Mouse (Mus musculus) forebrain, embryonic 10.5 days (tissue): ENCODE measurements at regions not wholly inside any gene's neighbourhood (a gene's known extent, or its start where the extent isn't known, plus 50 kb on each side); places are given as distances from the start of the nearest gene placed in this dataset.
A peak's percentile ranks its signal among the peaks of the same experiment; 100 is the strongest.
"Not testable (repeated sequence)": the region's sequence is repeated elsewhere in the genome, so short reads cannot be mapped to it uniquely, and the experiment has no call there.

ENCODE experiments used
- DNase-seq: peaks from one replicate; pipeline ENCODE4 v3.0.0-alpha.2; 2017; ENCODE audit warnings: low spot score; ENCODE audit errors: extremely low spot score
- H3K27ac ChIP-seq: fragments of 300-500 bp; sonication (generic); 2 replicates; pipeline ENCODE4 v1.5.1; 2016; ENCODE audit warnings: mild to moderate bottlenecking
- H3K27me3 ChIP-seq: fragments of 300-500 bp; sonication (generic); 2 replicates; pipeline ENCODE4 v1.6.1; 2016; ENCODE audit warnings: mild to moderate bottlenecking; ENCODE audit not compliant: poor library complexity, severe bottlenecking
- H3K36me3 ChIP-seq: fragments of 300-500 bp; sonication (generic); replicated peaks from 2 replicates; pipeline ENCODE4 v1.6.1; 2016; ENCODE audit warnings: mild to moderate bottlenecking, moderate library complexity
- H3K4me1 ChIP-seq: fragments of 300-500 bp; sonication (generic); 2 replicates; pipeline ENCODE4 v1.6.1; 2016
- H3K4me3 ChIP-seq: fragments of 300-500 bp; sonication (generic); 2 replicates; pipeline ENCODE4 v1.5.1; 2016; ENCODE audit warnings: mild to moderate bottlenecking, moderate library complexity
- H3K9me3 ChIP-seq: fragments of 300-500 bp; sonication (generic); 2 replicates; pipeline ENCODE4 v1.6.1; 2016; ENCODE audit warnings: mild to moderate bottlenecking, moderate library complexity
- whole genome bisulfite sequencing: fragments of 180-500 bp; shearing (Covaris S2); methylation state at CpG from one replicate; pipeline ENCODE4 v1.1.7; 2016; 5-methylcytosine and 5-hydroxymethylcytosine counted together

DNA sequence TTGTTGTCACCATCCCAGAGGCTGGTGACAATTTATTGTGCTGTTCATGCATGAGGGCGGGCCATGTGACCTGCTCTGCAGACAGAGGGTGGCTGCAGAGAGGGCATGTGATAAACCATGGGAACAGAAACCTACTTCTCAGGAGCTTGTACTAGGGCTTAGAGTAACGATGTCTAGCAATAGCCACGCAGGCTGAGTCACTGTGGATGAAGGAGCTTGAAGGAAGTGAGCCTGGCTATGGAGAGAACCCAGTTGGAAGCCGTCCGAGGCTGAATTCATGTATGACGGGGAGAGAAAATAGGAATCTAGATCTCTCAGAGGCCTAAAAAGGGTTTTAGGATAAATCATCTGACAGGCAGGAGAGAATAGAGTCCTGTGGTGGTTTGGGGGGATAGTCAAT lies 988.0 kb downstream of the 4930447A16Rik start:
- 92% methylated on average over 6 of the region's 6 CpGs for WGBS
- H3K27ac ChIP-seq: no peak overlapping the region
- DNase-seq: no peak
- no peak overlapping the region for H3K4me3 ChIP-seq
- H3K36me3 ChIP-seq: no peaks in the 10 kb centered on the region
- no peaks in the 10 kb centered on the region for H3K4me1 ChIP-seq
- H3K9me3 ChIP-seq: no peaks in the 10 kb centered on the region
- no peaks in the 10 kb centered on the region for H3K27me3 ChIP-seq

DNA sequence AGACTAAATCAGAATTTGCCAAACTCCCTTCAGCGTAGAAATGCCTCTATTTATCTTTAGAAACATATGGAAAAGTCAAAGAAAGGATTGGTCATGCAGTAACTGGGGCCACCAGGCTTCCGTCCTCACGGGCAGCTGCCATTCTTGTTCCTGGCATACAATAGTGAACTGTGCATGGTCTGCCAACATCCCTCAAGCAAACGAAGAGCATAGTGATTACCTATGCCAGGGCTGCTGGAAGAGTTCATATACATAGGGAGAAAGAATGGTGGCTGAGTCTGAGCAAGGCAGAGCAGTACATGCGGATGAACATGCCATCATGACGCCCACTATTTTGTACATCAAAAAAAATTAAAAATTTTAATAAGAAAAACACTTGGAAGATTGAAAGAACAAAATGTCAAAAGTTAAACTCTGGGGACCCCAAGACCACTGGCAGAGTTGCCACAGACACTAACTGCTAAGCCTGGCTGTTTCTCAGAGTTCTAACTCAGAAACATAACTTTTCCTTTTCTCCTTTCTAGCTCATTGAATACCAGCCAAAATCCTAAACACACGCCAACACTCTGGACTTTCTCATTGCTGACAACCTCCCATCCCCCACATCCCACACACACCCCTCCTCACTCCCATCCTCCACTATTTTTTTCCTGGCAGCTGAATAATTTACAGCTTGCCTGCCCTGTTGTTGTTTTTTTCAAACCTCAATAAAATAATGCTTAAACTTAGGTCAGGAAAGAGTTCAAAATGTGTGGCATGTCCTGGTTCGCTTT lies 989.1 kb downstream of the 4930447A16Rik start:
- Histone ChIP-seq H3K36me3 (no peaks in the 10 kb centered on the region), H3K27me3 (no peaks in the 10 kb centered on the region), H3K27ac (no peak overlapping the region), H3K4me3 (no peak overlapping the region), H3K4me1 (peaks cover 3% of the 10 kb centered on the region; the same call in 1 of the 2 replicates), H3K9me3 (no peaks in the 10 kb centered on the region)
- 88% methylated on average over 8 of the region's 8 CpGs for WGBS
- DNase-seq: no peak

DNA sequence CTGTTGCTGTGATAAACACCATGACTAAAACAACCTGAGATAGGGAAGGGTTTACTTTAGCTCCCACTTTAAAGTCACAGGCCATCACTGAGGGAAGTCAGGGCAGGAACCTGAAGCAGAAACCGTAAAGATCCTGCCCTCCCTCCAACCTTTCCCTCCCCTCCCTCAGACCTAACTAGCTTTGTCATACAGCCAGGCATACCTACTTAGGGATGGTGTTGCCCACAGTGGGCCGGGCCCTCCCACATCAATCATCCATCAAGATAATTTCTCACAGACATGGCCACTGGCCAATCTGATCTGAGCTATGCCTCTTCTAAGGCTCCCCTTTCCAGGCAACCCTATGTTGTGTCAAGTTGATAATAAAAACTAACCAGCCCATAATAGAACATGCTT lies 989.7 kb downstream of the 4930447A16Rik start:
- no peaks in the 10 kb centered on the region for H3K36me3 ChIP-seq
- H3K4me1 ChIP-seq: peaks cover 3% of the 10 kb centered on the region; the same call in 1 of the 2 replicates
- DNase-seq: no peak
- no peak overlapping the region for H3K27ac ChIP-seq
- WGBS: 87% methylated on average over 2 of the region's 2 CpGs
- H3K4me3 ChIP-seq: no peak overlapping the region
- H3K9me3 ChIP-seq: no peaks in the 10 kb centered on the region
- H3K27me3 ChIP-seq: no peaks in the 10 kb centered on the region

- DNase-seq: no peak
- Histone ChIP-seq H3K4me3 (no peak overlapping the region), H3K9me3 (no peaks in the 10 kb centered on the region), H3K27ac (no peak overlapping the region), H3K36me3 (no peaks in the 10 kb centered on the region), H3K27me3 (no peaks in the 10 kb centered on the region), H3K4me1 (peaks cover 11% of the 10 kb centered on the region)
- 82% methylated on average over 7 of the region's 7 CpGs for WGBS
Observed at GRCm38 (mm10) chr15:38419621-38420020, 994.3 kb downstream of the 4930447A16Rik start.

- Histone ChIP-seq H3K9me3 (no peaks in the 10 kb centered on the region), H3K27ac (no peak overlapping the region), H3K36me3 (no peaks in the 10 kb centered on the region), H3K27me3 (no peaks in the 10 kb centered on the region), H3K4me1 (peaks cover 11% of the 10 kb centered on the region), H3K4me3 (no peak overlapping the region)
- no peak for DNase-seq
- 51% methylated on average over 3 of the region's 3 CpGs for WGBS
Observed at GRCm38 (mm10) chr15:38420784-38421183, 995.4 kb downstream of the 4930447A16Rik start.

GRCm38 (mm10) chr15:38422741-38423140 lies 997.4 kb downstream of the 4930447A16Rik start:
- 83% methylated on average over 6 of the region's 6 CpGs for WGBS
- no peak for DNase-seq
- Histone ChIP-seq H3K36me3 (no peaks in the 10 kb centered on the region), H3K27me3 (no peaks in the 10 kb centered on the region), H3K4me3 (no peak overlapping the region), H3K4me1 (peaks cover 11% of the 10 kb centered on the region), H3K9me3 (no peaks in the 10 kb centered on the region), H3K27ac (no peak overlapping the region)

- Histone ChIP-seq H3K4me1 (peaks cover 6% of the 10 kb centered on the region), H3K27me3 (no peaks in the 10 kb centered on the region), H3K9me3 (no peaks in the 10 kb centered on the region), H3K27ac (no peak overlapping the region), H3K4me3 (no peak overlapping the region), H3K36me3 (no peaks in the 10 kb centered on the region)
- whole genome bisulfite sequencing: 86% methylated on average over 4 of the region's 4 CpGs
- DNase-seq: no peak
Observed at GRCm38 (mm10) chr15:38425506-38425905, 1000.2 kb downstream of the 4930447A16Rik start.

GRCm38 (mm10) chr15:38427966-38428365 lies 1002.6 kb downstream of the 4930447A16Rik start:
- no peaks in the 10 kb centered on the region for H3K27me3 ChIP-seq
- no peaks in the 10 kb centered on the region for H3K36me3 ChIP-seq
- no peak overlapping the region for H3K27ac ChIP-seq
- peak; percentile 6 for DNase-seq
- H3K4me3 ChIP-seq: no peak overlapping the region
- no peaks in the 10 kb centered on the region for H3K9me3 ChIP-seq
- 45% methylated on average over 1 of the region's 1 CpGs for WGBS
- H3K4me1 ChIP-seq: no peaks in the 10 kb centered on the region

DNA sequence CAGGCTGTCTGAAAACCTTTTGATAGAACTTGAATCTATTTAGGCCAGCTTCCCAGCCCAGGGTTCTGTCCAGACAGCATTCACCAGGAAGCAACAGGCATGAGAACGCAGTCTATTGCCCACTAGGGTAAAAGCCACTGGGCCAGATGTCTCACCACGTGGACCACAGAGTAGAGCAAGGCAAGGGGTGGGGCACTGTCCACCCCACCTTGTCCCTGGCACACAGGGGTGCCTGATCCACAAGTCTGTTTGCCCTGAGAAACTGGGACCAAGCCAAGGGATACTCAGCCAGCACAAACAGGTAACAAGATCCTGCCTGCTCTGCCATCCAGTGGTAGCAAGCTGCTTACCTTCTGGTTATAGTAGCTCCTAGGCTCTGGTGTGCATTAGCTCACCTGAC lies 1006.3 kb downstream of the 4930447A16Rik start:
- H3K4me1 ChIP-seq: no peaks in the 10 kb centered on the region
- peak; percentile 10 for DNase-seq
- H3K9me3 ChIP-seq: peaks cover 18% of the 10 kb centered on the region
- H3K27ac ChIP-seq: no peak overlapping the region
- no peaks in the 10 kb centered on the region for H3K36me3 ChIP-seq
- H3K4me3 ChIP-seq: no peak overlapping the region
- 70% methylated on average over 2 of the region's 2 CpGs for WGBS
- H3K27me3 ChIP-seq: no peaks in the 10 kb centered on the region

GRCm38 (mm10) chr15:38433386-38433785 lies 1008.0 kb downstream of the 4930447A16Rik start:
- H3K27me3 ChIP-seq: no peaks in the 10 kb centered on the region
- no peaks in the 10 kb centered on the region for H3K36me3 ChIP-seq
- no peaks in the 10 kb centered on the region for H3K4me1 ChIP-seq
- WGBS: 91% methylated on average over 7 of the region's 7 CpGs
- H3K27ac ChIP-seq: no peak overlapping the region
- H3K4me3 ChIP-seq: no peak overlapping the region
- H3K9me3 ChIP-seq: peaks cover 23% of the 10 kb centered on the region
- peak; percentile 7 for DNase-seq

DNA sequence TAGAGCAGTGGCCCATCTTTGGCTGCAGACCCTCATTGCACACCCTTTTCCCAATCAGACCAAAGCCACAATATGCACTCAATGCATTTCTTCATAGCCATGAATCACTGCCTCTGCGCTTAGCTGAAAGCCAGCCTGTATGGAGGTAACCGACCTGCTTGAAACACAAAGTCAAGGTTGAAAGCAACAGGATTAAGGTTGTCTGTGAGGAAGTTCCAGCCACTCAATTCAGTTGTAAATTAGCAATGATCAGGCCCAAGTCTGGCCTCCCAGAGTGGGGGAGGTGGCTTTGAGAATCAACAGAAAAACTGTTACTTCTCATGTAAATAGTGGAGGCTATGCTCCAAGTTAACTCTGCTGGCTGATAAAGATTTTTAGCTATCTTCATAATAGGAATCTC lies 1008.9 kb downstream of the 4930447A16Rik start:
- peaks cover 23% of the 10 kb centered on the region for H3K9me3 ChIP-seq
- H3K4me3 ChIP-seq, H3K27ac ChIP-seq, H3K4me1 ChIP-seq, H3K36me3 ChIP-seq, H3K27me3 ChIP-seq, DNase-seq: not testable (repeated sequence)
- 85% methylated on average over 2 of the region's 2 CpGs for whole genome bisulfite sequencing
